Mouse (Mus musculus) megakaryocyte, embryonic 14.5 days (primary cell): ENCODE results near the gene Cdc42se1.

ENCODE experiments used
- FLI1 ChIP-seq: IDR thresholded peaks from 2 replicates; pipeline ENCODE4 v1.6.1; 2012; ENCODE audit warnings: low read length, inconsistent platforms, mixed read lengths
- GATA1 ChIP-seq: IDR thresholded peaks from 3 replicates; pipeline ENCODE4 v1.6.1; 2012; ENCODE audit warnings: mixed read lengths, low read length, inconsistent platforms, borderline replicate concordance

- no peak for TF ChIP-seq GATA1
- no peak for TF ChIP-seq FLI1
Measured at GRCm38 (mm10) chr3:95181841-95182240, 46.7 kb upstream of the Cdc42se1 start.
